Mouse (Mus musculus) skeletal muscle tissue, adult 2 months (tissue): Measurements from ENCODE around the gene Mip.
A peak's percentile ranks its signal among the peaks of the same experiment; 100 is the strongest.
"Not testable (repeated sequence)": the region's sequence is repeated elsewhere in the genome, so short reads cannot be mapped to it uniquely, and the experiment has no call there.

ENCODE experiments used
- DNase-seq: peaks from one replicate; pipeline ENCODE4 v3.0.0-alpha.2; 2012; ENCODE audit warnings: low read depth, low spot score

The Mip gene

GRCm38 (mm10) chr10:128225538-128225937 lies at the start of gene Mip:
Gene Mip (plus strand): TSS chr10:128225838.
- DNase-seq: no peak

- DNase-seq: peak; percentile 71
These were observed 49.5 kb upstream of the Mip start for GRCm38 (mm10) chr10:128175996-128176755.

- no peak for DNase-seq
These were observed 48.3 kb upstream of the Mip start for GRCm38 (mm10) chr10:128177316-128177715.

- DNase-seq: peak; percentile 34
These were observed 45.6 kb upstream of the Mip start, which contains the start of gene Rbms2 for GRCm38 (mm10) chr10:128179989-128180388. Gene Rbms2 (minus strand): TSS chr10:128180297.

- peak; percentile 29 for DNase-seq
These were observed 41.3 kb upstream of the Mip start for GRCm38 (mm10) chr10:128184296-128184695.

- DNase-seq: peak; percentile 67
These were observed 40.2 kb upstream of the Mip start for GRCm38 (mm10) chr10:128185277-128185940.

- DNase-seq: peak; percentile 90
These were observed 39.7 kb upstream of the Mip start for GRCm38 (mm10) chr10:128185959-128186358.

- DNase-seq: no peak
These were observed 38.4 kb upstream of the Mip start for GRCm38 (mm10) chr10:128187181-128187605.

- DNase-seq: peak; percentile 66
These were observed 37.3 kb upstream of the Mip start for GRCm38 (mm10) chr10:128188242-128188877.

GRCm38 (mm10) chr10:128191472-128191871 lies 34.2 kb upstream of the Mip start:
- no peak for DNase-seq

- not testable (repeated sequence) for DNase-seq
These were observed 33.4 kb upstream of the Mip start for GRCm38 (mm10) chr10:128192030-128192766.

GRCm38 (mm10) chr10:128193113-128193512 lies 32.5 kb upstream of the Mip start:
- DNase-seq: no peak

- DNase-seq: peak; percentile 88
These were observed 31.6 kb upstream of the Mip start, which contains the start of gene Gls2 for GRCm38 (mm10) chr10:128194024-128194550. Gene Gls2 (plus strand): TSS chr10:128194457.

GRCm38 (mm10) chr10:128194551-128195461 lies 30.8 kb upstream of the Mip start:
- DNase-seq: no peak

- DNase-seq: no peak
These were observed 23.8 kb upstream of the Mip start for GRCm38 (mm10) chr10:128201856-128202255.

- DNase-seq: no peak
These were observed 20.7 kb upstream of the Mip start for GRCm38 (mm10) chr10:128204941-128205340.

- DNase-seq: no peak
These were observed 17.3 kb upstream of the Mip start for GRCm38 (mm10) chr10:128208326-128208725.

- DNase-seq: no peak
These were observed 16.2 kb upstream of the Mip start for GRCm38 (mm10) chr10:128209311-128210009.

- DNase-seq: no peak
These were observed 15.5 kb upstream of the Mip start for GRCm38 (mm10) chr10:128210131-128210530.

GRCm38 (mm10) chr10:128210954-128211353 lies 14.7 kb upstream of the Mip start:
- no peak for DNase-seq
